Mouse (Mus musculus): ENCODE results near the gene Disc1.
A peak's percentile ranks its signal among the peaks of the same experiment; 100 is the strongest.

Gene Disc1

DNA sequence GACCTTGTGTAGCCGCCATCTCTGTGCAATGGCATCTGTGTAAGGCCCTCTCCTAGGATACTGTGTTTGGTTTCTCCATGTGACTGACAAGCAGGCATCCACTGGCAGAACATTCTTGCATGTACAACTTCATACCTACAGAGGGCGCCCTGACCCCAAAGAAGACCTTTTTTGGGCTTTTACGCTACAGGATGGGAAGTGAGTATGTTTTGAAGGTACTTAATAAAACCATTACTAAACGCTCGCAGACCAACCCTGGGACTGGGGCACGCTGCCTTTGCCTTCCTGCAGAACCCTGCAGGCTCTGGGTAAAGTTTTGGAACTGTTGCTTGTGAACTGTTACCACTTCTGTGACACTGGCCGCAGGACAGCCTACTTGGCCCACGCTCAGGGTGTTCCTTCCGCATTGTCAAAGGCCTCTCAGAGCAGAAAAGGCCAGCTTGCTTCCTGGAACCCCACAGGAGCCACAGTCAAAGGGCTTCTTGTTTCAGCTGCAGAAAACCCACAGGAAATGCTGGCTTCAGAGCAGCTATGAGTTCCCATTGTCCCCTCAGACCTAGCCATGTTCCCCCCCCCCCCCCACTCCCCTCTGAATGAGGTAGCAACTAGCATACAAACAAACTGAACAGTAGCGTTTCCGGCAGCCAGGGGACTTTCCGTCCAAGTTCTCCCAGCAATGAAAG lies 13.1 kb downstream of the Disc1 start:
- DNase-seq (ENCODE audit: low spot score in 2 of 2): peak; percentile 35 to 59

DNA sequence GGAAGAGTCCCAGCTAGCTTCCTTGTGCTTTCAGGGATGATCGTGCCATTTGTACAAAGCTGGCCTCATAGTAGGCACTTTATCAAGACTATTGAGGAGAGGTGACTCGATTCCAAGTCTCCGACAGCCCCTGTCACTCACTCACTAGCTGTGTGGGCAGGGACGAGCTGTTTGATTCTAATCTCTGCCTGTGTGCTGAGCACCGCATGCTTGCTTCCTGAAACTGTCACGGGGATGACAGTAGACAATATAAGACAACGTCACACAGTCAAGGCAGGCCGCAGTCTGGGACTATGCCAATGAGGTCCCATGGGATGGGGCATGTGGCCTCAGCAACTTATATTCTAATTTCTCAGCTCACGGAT lies 13.6 kb downstream of the Disc1 start:
- DNase-seq (ENCODE audit: low spot score in 2 of 2): peak in 1 of 2 experiments; percentile 21

DNA sequence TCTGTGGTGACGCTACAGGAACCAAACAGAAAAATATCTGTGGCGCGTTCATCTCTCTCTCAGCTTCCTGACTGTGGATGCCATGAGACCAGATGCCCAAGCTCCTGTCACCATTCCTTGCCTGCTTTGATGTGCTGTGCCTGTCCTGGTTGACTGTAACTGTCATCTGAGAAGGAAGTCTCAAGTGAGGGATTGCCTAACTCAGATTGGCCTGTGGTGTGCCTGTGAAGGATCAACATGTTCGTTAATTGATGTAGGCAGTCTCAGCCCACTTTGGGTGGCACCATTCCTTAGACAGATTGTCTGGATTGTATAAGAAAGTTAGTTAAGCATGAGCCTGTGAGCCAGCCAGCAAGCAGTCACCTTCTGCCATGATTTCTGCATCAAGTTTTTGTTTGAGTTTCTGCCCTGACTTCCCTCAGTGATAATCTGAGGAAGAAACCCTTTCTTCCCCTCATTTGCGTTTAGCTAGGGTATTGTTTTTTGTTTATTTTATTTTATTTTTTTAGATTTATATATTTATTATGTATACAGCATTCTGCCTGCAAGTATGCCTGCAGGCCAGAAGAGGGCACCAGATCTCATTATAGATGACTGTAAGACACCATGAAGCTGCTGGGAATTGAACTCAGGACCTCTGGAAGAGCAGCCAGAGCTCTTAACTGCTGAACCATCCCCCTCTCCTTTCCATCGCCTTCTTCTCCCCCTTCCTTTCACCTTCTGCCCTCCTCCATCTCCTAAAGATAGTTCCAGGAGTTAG lies 14.3 kb downstream of the Disc1 start:
- no peak for DNase-seq (ENCODE audit: low spot score in 2 of 2)

DNA sequence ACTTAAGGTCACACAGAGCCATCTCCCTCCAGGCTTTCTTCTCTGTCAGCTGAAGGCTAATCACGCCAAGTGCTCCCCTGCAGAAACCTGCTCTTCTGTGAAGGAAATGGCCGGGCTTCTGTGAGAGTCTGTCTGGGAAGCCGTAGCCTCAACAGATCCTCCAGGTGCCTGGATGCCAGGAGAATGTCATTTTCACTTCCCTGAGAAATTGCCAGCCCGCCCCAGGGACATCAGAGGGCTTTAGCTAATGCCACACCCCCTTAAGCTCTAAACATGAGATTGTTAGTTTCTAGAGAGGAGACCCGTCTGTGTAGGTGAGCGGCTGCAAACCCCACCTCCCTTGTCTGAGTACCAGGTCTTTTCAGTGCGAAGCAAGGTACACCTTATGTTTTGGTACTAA lies 15.3 kb downstream of the Disc1 start:
- no peak for DNase-seq (ENCODE audit: low spot score in 2 of 2)

DNA sequence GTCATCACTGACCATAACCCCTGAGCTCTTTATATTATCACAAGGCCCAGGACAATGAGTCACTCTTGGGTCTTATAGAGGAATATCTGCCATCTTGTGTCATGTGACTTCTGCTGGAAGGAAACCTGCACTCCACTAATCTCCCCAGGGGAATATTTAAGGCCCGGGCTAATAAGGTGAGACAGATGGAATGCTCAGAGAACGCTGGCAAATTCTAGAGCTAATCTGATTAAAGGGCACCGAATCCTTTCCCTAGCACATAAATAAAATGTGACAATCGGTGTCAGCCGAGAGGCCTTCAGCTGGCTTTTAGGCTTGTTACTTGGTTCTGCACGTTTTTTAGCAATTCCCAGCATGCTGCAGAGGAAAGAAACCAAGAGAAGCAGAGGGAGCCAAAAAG lies 15.7 kb downstream of the Disc1 start:
- no peak for DNase-seq (ENCODE audit: low spot score in 2 of 2)

DNA sequence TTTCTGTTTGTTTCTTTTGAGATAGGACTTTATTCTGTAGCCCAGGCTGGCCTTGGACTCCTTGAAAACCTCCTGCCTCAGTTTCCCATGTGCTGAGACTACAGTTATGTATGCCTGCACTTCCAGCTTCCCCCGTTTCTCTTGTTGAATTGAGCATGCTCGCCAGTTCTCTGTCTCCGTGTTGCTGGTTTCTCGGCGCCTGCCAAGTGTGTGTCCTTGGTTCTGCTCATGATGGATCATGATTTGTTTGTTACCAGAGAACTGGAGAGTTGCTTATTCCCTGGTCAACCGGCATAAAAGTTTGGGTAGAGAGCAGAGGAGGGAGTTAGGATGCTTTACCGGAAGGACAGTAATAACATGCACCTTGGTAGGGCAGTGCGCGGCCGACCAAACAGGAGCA lies 20.1 kb downstream of the Disc1 start:
- DNase-seq (ENCODE audit: low spot score in 2 of 2): no peak

DNA sequence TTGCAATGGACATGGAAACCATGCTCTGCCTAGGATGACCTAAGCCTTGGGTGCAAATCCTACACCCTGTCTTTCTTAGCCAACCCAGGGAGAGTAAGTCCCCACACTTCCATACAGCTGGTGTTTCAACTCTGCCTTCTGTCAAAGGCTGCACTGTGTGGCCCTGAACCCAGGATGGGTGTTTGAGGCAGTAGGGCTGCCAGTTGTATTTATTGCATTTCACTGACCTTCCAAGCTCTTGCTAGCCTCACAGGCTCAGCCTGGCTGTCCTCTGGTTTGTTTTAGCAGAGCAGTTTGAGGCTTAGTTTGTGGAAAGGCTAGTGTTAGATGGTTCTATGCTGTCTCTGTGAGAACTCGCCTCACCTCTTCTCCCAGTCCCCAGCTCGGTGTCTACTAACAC lies 20.6 kb downstream of the Disc1 start:
- DNase-seq (ENCODE audit: low spot score in 2 of 2): no peak

DNA sequence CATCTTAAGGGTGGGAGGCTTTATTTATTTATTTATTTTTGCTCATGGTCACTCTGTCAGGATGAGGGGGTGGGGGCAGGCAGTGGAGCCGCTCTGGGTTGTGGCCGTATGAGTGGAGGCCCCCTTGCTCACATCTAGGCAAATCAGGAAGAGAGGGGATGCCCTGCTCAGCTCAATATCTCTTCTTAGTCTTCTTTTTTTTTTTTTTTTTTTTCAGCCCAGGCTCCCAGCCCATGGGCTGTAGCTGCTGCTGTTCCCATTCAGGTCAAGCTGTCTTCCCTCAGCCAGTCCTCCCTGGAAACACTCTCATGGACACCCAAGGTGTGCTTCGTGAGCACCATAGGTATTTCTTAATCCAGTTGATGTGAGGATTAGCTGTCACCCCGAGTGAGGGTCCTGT lies 21.4 kb downstream of the Disc1 start:
- no peak for DNase-seq (ENCODE audit: low spot score in 2 of 2)

DNA sequence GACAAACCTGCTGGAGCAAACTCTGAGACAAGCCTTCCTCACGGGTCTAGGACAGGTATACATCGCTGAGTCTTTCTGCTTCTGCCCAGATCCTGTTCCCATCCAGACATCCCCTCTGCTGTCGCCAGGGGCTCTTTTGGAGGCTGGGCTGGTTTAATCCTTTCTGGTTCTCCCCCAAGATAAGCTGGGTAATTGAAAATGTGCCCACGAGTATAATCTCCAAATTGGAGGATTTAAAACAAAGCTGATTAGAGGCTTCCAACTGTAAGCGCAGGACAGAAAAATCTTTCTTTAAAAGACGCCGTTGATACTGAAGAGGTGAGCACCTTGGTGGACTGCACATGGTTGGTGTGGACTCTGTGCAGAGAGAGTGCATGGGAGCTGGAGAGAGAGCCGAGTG lies 23.3 kb downstream of the Disc1 start:
- no peak for DNase-seq (ENCODE audit: low spot score in 2 of 2)

DNA sequence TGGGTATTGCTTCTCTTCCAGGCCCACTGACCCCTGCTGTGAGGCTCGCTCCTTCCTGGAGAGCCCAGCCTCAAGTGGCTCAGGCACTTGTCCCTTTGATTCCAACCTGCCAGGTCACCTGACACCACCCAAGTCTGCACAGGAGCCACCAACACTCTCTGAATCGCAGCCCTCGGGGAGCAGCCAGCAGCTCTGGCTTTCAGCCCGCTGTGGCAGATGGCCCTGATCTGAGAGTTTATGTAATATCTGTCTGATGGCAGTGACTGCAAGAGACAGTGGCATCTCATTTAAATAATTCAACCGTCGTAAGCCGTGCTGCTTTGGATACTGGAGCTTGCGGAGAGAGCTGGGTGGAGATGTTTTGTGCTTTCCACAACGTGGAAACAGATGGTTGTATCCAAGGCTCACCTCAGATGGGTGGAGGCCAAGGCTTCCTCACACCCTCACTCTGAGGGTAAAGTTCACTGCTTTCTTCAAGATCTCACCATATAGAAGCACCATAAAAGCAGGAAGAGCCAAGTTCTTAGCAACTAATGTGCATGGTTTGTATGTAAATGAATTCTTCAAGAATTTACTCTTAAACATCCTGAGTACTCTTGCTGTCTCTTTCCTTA lies 24.9 kb downstream of the Disc1 start:
- peak in 1 of 2 experiments; percentile 36 for DNase-seq (ENCODE audit: low spot score in 2 of 2)

DNA sequence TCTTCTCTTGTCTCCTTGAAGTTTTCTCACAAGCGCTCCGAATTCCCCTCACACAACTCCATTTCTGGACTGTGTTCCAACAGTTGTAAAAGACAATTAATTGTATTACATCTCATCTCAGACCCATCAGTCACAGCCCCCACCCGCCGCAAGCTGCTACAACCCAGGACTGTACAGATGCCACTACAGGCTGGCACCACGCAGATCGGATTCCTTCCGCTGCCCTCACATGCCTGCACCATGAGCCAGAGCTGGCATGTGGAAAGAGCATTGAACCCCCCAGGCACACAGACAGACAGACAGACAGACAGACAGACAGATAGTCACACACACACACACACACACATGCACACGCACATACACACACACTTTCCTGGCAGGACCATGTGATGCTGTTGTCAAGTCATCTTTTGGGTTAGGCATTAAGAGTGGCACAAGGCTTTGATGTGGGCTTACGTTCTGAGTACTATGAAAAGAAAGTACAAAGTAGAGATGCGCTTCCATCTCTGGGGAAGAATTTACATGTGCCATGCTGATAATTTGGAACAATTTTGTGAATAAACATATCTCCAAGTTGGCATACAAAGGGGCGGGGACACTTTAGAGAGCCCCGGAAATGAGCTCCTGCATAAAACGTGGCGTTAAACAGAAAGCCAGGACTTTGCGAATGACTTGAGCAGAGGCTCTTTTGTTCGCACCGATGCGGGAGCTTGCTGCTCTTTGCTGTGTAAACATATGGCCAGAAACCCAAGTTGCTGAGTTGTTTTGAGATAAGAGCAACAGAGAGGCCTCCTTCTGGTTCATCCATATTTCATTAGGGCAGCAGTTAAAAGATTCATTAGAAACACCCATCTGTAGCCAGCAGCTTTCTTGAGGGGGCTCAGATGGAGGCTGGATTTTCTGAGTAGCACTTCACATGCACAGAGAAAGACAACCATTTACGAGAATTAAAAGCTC lies 26.7 kb downstream of the Disc1 start:
- DNase-seq (ENCODE audit: low spot score in 2 of 2): no peak

DNA sequence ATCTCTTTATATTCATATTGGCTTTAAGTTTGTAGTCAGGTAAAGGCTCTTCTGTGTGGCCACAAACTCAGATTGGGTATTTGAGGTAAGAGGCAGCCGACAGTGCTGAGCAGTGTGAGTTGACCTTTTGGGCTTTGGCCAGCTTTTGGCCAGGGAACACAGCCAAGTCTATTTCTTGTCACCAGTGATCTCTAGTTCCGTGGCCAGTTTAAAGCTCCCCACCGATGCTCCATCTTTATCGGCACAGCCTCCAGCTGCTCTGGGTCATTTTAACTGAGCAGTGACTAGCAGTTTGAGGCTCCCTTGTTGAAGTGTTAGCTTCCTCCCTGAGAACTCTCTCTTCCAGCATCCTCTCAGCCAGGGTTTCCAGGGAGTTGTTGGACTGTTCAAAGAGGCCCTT lies 29.8 kb downstream of the Disc1 start:
- peak in 1 of 2 experiments; percentile 37 for DNase-seq (ENCODE audit: low spot score in 2 of 2)

DNA sequence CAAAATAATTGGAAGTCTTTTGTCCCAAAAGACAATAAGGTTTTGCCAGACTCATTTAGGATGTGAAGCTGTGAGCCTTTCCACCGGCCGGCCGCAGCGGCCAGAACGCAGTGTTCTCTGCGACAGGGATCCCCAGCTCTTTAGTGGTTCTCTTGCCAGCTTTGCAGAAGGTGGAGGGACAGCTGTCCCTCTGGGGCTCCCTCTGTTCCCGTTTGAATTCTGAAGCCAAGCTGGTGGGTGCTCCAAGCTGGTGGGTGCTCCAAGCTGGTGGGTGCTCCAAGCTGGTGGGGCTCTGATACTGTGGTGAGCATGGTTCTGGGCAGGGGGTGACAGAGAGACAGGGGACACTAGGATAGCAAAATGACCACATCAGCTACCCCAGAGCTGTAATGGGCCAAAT lies 30.5 kb downstream of the Disc1 start:
- no peak for DNase-seq (ENCODE audit: low spot score in 2 of 2)

DNA sequence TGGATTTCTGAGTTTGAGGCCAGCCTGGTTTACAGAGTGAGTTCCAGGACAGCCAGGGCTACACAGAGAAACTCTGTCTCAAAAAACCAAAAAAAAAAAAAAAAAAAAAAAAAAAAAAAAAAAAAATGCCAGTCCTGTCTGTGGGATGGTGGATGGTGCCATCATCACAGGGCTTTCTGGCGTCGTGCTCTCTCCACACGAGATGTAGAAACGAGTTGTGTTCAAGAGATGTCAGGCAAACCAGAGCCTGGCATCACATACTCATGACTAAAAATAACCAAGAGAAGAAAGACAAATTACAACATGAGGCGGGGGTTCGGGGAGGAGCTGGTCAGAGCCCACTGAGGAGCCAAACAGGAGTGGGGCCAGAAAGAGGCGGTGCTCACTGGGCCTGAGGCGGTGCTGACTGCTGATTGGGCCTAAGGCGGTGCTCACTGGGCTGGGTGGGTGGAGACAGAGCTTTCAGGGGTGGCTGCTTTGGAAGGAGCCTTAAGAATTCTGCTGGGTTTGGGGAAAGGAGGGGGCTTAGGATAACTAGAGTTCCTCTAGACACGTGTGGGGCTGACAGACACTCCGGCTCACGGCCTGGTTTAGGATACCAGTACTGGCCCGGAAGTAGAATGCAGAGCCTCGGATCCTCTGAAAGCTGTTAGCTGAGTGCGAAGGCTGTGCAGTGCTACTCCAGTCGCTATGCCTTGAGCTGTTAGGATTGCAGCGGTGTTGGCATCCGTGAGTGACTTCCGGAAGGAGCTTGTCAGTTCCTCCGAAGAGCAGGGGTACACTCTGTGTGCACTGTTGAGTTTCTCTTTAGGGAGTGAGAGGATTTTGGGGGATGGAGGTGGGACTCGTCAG lies 37.1 kb downstream of the Disc1 start:
- peak; percentile 26 to 69 for DNase-seq (ENCODE audit: low spot score in 2 of 2)

DNA sequence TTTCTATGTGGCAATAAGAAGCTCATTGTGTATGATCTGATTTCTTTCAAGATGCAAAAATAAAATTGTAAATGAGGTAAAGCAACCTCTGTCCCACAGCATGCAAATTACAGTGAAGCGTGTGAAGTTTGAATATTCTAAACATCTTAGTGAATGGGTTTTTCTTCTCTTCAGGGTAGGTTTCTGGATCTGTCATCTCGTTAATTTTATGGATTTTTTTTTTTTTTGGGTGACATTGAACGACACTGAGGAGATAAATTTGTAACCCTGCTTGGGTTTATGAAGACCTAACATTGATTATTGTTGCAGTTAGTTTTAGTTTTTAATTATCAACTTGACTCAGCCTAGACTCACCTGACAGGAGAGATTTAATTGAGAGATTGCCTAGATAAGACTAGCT lies 43.1 kb downstream of the Disc1 start:
- DNase-seq (ENCODE audit: low spot score in 2 of 2): no peak

DNA sequence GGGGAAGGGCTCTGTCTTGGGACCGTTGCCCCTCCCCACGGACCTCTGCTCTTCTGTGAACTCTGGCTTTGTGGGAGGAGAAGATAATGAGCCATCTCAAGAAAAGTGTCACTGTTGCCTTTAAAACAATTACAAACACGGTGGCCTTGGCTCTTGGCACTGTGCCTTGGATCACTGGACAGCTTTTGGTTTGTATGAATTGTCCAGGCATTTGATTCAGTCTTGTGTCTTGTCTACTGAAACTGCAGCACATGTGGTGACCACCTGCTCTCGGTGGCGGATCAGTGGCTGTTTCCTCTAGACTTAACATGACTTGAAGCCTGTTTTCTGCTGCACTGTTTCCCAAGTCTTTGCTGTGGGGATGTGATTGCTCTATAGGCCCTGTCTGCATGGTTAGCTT lies 44.1 kb downstream of the Disc1 start:
- DNase-seq (ENCODE audit: low spot score in 2 of 2): no peak

DNA sequence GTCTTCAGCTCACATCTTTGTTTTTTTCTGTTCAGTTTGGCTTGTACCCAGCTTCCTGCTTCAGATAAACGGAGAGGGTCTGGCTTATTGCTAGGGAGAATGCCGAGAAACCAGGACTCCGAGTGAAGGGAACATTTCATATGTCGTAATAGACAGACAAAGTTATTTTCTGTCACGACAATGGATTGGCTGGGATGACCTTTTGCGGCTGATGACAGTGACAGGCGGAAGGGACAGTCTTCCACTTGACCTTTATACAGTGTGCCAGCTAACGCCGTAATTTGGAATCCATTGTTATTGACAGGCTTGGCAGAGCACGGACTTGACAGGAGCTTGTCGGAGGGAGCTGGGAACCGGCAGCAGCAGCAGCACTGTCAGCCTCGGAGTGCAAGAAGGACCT lies 48.3 kb downstream of the Disc1 start:
- DNase-seq (ENCODE audit: low spot score in 2 of 2): no peak

DNA sequence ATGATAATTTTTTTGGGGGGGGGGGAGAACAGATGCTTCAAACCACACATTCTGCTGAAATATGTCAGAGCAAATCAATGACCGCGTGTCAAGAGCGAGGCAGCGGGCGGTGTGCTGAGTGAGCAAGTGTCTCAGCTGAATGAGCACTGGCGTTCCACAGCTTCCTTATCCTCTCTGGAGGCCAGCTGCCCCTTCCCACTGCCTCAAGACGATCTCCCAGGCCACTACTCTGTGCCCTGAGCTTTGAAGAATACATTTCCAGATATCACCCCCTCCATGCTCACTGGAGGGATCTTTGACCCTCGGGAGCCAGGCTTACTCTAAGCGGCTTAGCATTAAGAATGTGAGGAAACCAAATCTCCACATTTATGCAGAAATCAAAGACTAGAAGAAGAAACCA lies 59.2 kb downstream of the Disc1 start:
- DNase-seq (ENCODE audit: low spot score in 2 of 2): no peak

DNA sequence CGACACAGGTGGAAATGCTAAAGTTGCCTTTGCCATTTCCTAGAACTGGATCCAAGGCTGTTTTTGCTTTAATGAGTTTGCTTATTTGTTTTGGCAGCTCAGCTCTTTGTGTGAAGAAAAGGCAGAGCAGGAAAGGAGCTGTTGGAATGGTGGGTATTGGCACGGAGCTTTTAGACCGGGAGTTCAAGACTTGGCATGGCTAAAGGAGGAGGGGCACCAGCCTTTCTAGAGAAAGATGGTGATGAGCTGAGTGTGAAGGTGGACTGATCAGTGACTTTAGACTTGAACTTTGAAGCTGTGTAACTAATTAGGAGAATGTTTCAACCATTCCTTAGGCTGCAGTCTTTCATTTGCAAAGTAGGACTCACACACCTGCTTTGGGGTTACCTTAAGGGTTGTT lies 59.8 kb downstream of the Disc1 start:
- DNase-seq (ENCODE audit: low spot score in 2 of 2): no peak

DNA sequence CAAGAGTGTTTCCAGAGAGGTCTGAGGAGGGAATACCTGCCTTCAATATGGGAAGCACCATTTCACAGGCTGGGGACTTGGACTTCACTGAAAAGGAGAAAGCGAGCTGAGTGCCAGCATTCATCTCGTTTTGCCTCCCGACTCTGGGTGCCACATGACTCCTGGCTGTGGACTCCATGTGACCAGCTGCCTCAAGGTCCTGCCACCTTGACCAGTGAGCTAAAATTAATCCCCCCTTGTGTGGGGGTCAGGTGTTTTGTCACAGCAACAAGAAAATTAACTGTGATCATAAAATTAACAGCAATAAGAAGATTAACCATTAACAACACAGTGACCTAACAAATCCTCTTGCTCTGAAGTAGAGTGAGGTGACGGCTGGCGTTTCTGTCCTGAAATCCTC lies 61.3 kb downstream of the Disc1 start:
- DNase-seq (ENCODE audit: low spot score in 2 of 2): no peak

DNA sequence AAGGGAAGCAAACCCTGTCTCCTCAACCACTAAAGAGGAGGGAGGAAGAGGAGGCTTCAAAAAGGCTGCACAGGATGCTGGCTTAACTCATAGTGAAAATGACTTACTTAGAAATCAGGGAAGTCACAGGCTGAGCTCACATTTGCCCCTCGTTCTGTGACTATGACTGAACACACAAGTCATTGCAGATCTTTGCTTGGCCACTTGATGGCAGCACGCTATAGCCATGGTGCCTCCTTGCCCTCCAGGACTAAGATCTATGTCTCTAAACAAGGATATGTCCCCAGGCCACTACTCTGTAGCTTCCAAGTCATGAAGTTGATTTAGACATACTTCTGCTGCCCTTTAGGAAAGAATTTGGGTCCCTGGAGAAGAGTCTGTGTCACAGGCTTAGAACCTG lies 62.6 kb downstream of the Disc1 start:
- DNase-seq (ENCODE audit: low spot score in 2 of 2): peak in 1 of 2 experiments; percentile 28

Data from urinary bladder, postnatal 36 days (tissue).